Mouse (Mus musculus): Measurements from ENCODE around the gene Ccdc188. TPM values are rescaled to one million over a fixed set of nuclear protein-coding genes. Genes with fewer than 3 reads are reported as not detected.

The Ccdc188 gene
- polyA plus RNA-seq, 1 experiment from 2014 or later, result not detected

- no peaks in the 10 kb centered on the region for H3K9me3 ChIP-seq (ENCODE audit: control insufficient read depth, low read length)
- H3K9ac ChIP-seq (ENCODE audit: low read length), result peak overlapping the region; percentile 91
- peaks cover 18% of the 10 kb centered on the region for H3K4me1 ChIP-seq (ENCODE audit: control insufficient read depth, insufficient read depth, low read length)
- ATAC-seq (ENCODE audit: low FRiP score), result peak; percentile 75
- no peaks in the 10 kb centered on the region for H3K27me3 ChIP-seq (ENCODE audit: control insufficient read depth, insufficient read depth, low read length)
- H3K27ac ChIP-seq (ENCODE audit: low read depth, low read length), result peak overlapping the region; percentile 87
- H3K4me2 ChIP-seq, result peak overlapping the region; percentile 87
- H3K4me3 ChIP-seq (ENCODE audit: low read depth, low read length), result peak overlapping the region; percentile 87
- peaks cover 9% of the 10 kb centered on the region for H3K36me3 ChIP-seq (ENCODE audit: control insufficient read depth, insufficient read depth, low read length)
- peak; percentile 96 for DNase-seq (ENCODE audit: low spot score, missing footprints)
- 4% methylated on average over 19 of the region's 19 CpGs for WGBS
Measured at GRCm38 (mm10) chr16:18235389-18236065, 17.8 kb downstream of the Ccdc188 start.

- no peaks in the 10 kb centered on the region for H3K9me3 ChIP-seq (ENCODE audit: control insufficient read depth, low read length)
- ATAC-seq (ENCODE audit: low FRiP score) (no peak), DNase-seq (ENCODE audit: low spot score, missing footprints) (peak; percentile 84)
- H3K9ac ChIP-seq (ENCODE audit: low read length), result peak overlapping the region; percentile 30; the same call in 1 of the 2 replicates
- H3K4me2 ChIP-seq, result no peak overlapping the region
- H3K36me3 ChIP-seq (ENCODE audit: control insufficient read depth, insufficient read depth, low read length), result peaks cover 21% of the 10 kb centered on the region
- H3K4me3 ChIP-seq (ENCODE audit: low read depth, low read length), result no peak overlapping the region
- H3K27me3 ChIP-seq (ENCODE audit: control insufficient read depth, insufficient read depth, low read length), result no peaks in the 10 kb centered on the region
- H3K27ac ChIP-seq (ENCODE audit: low read depth, low read length), result 0 out of 2 replicates have a peak overlapping the region, but pooled peaks have one; percentile 8
- 85% methylated on average over 7 of the region's 7 CpGs for WGBS
- peaks cover 18% of the 10 kb centered on the region for H3K4me1 ChIP-seq (ENCODE audit: control insufficient read depth, insufficient read depth, low read length)
Measured at GRCm38 (mm10) chr16:18236676-18237501, 19.2 kb downstream of the Ccdc188 start.

- DNase-seq (ENCODE audit: low spot score, missing footprints), result no peak
- no peaks in the 10 kb centered on the region for H3K27me3 ChIP-seq (ENCODE audit: control insufficient read depth, insufficient read depth, low read length)
- H3K4me3 ChIP-seq (ENCODE audit: low read depth, low read length), result no peak overlapping the region
- peaks cover 3% of the 10 kb centered on the region; the same call in 1 of the 2 replicates for H3K4me1 ChIP-seq (ENCODE audit: control insufficient read depth, insufficient read depth, low read length)
- H3K9me3 ChIP-seq (ENCODE audit: control insufficient read depth, low read length), result no peaks in the 10 kb centered on the region
- peaks cover 51% of the 10 kb centered on the region for H3K36me3 ChIP-seq (ENCODE audit: control insufficient read depth, insufficient read depth, low read length)
- H3K27ac ChIP-seq (ENCODE audit: low read depth, low read length), result no peak overlapping the region
- H3K9ac ChIP-seq (ENCODE audit: low read length), result no peak overlapping the region
- 90% methylated on average over 10 of the region's 10 CpGs for WGBS
- ATAC-seq (ENCODE audit: low FRiP score), result no peak
- H3K4me2 ChIP-seq, result no peak overlapping the region
Measured at GRCm38 (mm10) chr16:18241581-18241980, 23.9 kb downstream of the Ccdc188 start.

- DNase-seq (ENCODE audit: low spot score, missing footprints) (peak; percentile 95), ATAC-seq (ENCODE audit: low FRiP score) (no peak)
- Histone ChIP-seq H3K9ac (ENCODE audit: low read length) (peak overlapping the region; percentile 98), H3K4me3 (ENCODE audit: low read depth, low read length) (peak overlapping the region; percentile 96), H3K4me1 (ENCODE audit: control insufficient read depth, insufficient read depth, low read length) (peaks cover 30% of the 10 kb centered on the region), H3K4me2 (peak overlapping the region; percentile 92), H3K27me3 (ENCODE audit: control insufficient read depth, insufficient read depth, low read length) (no peaks in the 10 kb centered on the region), H3K27ac (ENCODE audit: low read depth, low read length) (peak overlapping the region; percentile 80), H3K9me3 (ENCODE audit: control insufficient read depth, low read length) (no peaks in the 10 kb centered on the region), H3K36me3 (ENCODE audit: control insufficient read depth, insufficient read depth, low read length) (peaks cover 34% of the 10 kb centered on the region)
- WGBS, result 1% methylated on average over 33 of the region's 33 CpGs
Measured at GRCm38 (mm10) chr16:18247521-18248399, 30.1 kb downstream of the Ccdc188 start.

GRCm38 (mm10) chr16:18248433-18249363 is 31.0 kb downstream of the Ccdc188 start, which contains the start of the genes Trmt2a and Ranbp1:
Trmt2a (plus strand) TSS chr16:18248679.
Ranbp1 (minus strand) TSS chr16:18248732.
- ATAC-seq (ENCODE audit: low FRiP score), result peak; percentile 96
- under 1% methylated on average over 100 of the region's 102 CpGs for WGBS
- Histone ChIP-seq H3K4me2 (peak within 1 kb of the TSS; percentile 92), H3K36me3 (ENCODE audit: control insufficient read depth, insufficient read depth, low read length) (peaks cover 38% of the 10 kb centered on the region), H3K27me3 (ENCODE audit: control insufficient read depth, insufficient read depth, low read length) (no peaks in the 10 kb centered on the region), H3K9me3 (ENCODE audit: control insufficient read depth, low read length) (no peaks in the 10 kb centered on the region), H3K4me1 (ENCODE audit: control insufficient read depth, insufficient read depth, low read length) (peaks cover 30% of the 10 kb centered on the region), H3K27ac (ENCODE audit: low read depth, low read length) (peak within 1 kb of the TSS; percentile 82), H3K9ac (ENCODE audit: low read length) (peak within 1 kb of the TSS; percentile 98), H3K4me3 (ENCODE audit: low read depth, low read length) (peak within 1 kb of the TSS; percentile 96)
- DNase-seq (ENCODE audit: low spot score, missing footprints), result peak; percentile 100

- peak overlapping the region; percentile 96 for H3K4me3 ChIP-seq (ENCODE audit: low read depth, low read length)
- DNase-seq (ENCODE audit: low spot score, missing footprints) (no peak), ATAC-seq (ENCODE audit: low FRiP score) (peak; percentile 19)
- WGBS, result 9% methylated on average over 27 of the region's 27 CpGs
- no peaks in the 10 kb centered on the region for H3K27me3 ChIP-seq (ENCODE audit: control insufficient read depth, insufficient read depth, low read length)
- peak overlapping the region; percentile 82 for H3K27ac ChIP-seq (ENCODE audit: low read depth, low read length)
- no peaks in the 10 kb centered on the region for H3K9me3 ChIP-seq (ENCODE audit: control insufficient read depth, low read length)
- H3K4me2 ChIP-seq, result peak overlapping the region; percentile 92
- H3K4me1 ChIP-seq (ENCODE audit: control insufficient read depth, insufficient read depth, low read length), result peaks cover 30% of the 10 kb centered on the region
- H3K36me3 ChIP-seq (ENCODE audit: control insufficient read depth, insufficient read depth, low read length), result peaks cover 43% of the 10 kb centered on the region
- peak overlapping the region; percentile 93 for H3K9ac ChIP-seq (ENCODE audit: low read length)
Measured at GRCm38 (mm10) chr16:18249364-18249967, 31.8 kb downstream of the Ccdc188 start.

- no peak for DNase-seq (ENCODE audit: low spot score, missing footprints)
- 54% methylated on average over 4 of the region's 4 CpGs for WGBS
- peaks cover 36% of the 10 kb centered on the region for H3K36me3 ChIP-seq (ENCODE audit: control insufficient read depth, insufficient read depth, low read length)
Measured at GRCm38 (mm10) chr16:18250231-18250630, 32.6 kb downstream of the Ccdc188 start.

More at GRCm38 (mm10) chr16:18250231-18250630, 32.6 kb downstream of the Ccdc188 start:
- Histone ChIP-seq H3K4me3 (ENCODE audit: low read depth, low read length) (peak overlapping the region; percentile 96), H3K4me1 (ENCODE audit: control insufficient read depth, insufficient read depth, low read length) (peaks cover 30% of the 10 kb centered on the region), H3K4me2 (peak overlapping the region; percentile 92), H3K9ac (ENCODE audit: low read length) (peak overlapping the region; percentile 93), H3K27ac (ENCODE audit: low read depth, low read length) (no peak overlapping the region), H3K27me3 (ENCODE audit: control insufficient read depth, insufficient read depth, low read length) (no peaks in the 10 kb centered on the region), H3K9me3 (ENCODE audit: control insufficient read depth, low read length) (no peaks in the 10 kb centered on the region)
- ATAC-seq (ENCODE audit: low FRiP score), result no peak
